Mouse (Mus musculus): ENCODE measurements around the gene Flrt1. TPM values are rescaled to one million over a fixed set of nuclear protein-coding genes. Genes with fewer than 3 reads are reported as not detected.

The Flrt1 gene
- total and polyA plus RNA-seq, 3 experiments, result not detected

DNA sequence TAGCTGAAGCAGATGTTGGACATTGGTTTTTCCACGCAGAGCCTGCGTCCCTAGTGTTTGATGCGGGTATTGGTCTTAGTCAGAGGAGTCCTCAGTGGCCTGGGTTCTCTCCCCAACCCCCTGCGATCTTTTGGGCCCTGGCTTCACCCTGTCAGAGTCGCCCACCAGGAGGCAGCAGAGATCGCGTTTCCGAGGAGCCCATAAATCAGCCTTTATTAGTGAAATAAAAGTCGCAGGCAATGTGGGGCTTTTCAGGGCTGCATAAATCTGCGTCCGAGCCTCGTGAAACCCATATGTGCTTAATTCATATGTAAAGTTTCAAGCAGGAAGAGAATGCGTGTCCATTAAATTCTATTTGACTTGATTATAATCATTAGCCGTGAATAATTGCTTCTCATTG lies 37.4 kb downstream of the Flrt1 start:
- in situ Hi-C loops (cut with MboI; ENCODE audit: low pct_ligation_motif_present, low pct_unique_long_range_greater_than_20kb, low sequenced_read_pairs) (loop anchor here (25.0 kb wide), 1 partner anchor 344 kb away; the partner anchor contains the start of gene 2700081O15Rik), dilution Hi-C loops (cut with MboI; ENCODE audit: extremely low pct_ligation_motif_present, extremely low pct_unique_long_range_greater_than_20kb, low sequenced_read_pairs) (no loop called here)

DNA sequence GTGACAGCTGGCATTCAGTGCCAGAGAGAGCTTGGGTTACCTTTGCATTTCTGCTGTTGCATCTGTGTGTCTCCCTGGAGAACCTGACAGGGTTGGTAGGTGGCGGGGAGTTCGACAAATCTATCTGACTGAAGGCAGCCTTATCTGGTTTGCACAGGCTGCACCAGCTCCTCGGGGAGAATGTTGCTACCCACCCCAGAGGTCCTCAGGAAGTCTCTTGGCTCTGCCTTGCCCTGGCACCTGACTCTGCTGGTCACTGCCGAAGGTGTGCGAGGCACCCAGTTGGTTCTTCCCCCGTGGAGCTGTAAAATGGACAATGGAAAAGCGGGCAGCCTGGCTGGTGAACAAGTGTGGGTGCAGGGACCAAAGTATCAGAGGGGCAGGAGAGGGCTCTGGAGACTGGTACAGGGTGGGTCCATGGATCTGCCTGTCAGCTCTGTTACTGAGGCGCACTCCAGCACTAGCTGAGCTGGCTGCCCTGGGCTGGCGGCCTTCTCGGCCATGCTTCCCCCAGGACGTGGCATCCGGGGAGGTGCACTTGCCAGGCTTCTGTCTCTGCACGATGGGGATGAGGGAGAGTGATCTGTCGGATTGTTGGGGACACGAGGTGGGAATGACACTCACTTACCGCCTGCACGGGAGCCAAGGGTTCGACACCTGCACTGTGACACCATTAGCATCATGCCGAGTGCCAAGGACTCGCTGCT lies 38.0 kb downstream of the Flrt1 start:
- no peak for DNase-seq (ENCODE audit: extremely low read depth)
- Histone ChIP-seq H3K4me2 (ENCODE audit: insufficient read depth, low read depth, poor library complexity, severe bottlenecking) (no peak overlapping the region), H3K27ac (ENCODE audit: insufficient read depth, low read depth) (no peak overlapping the region), H3K27me3 (replicated peaks) (peaks cover 61% of the 10 kb centered on the region), H3K9me3 (replicated peaks; ENCODE audit: low read length) (no peaks in the 10 kb centered on the region), H3K4me1 (ENCODE audit: control insufficient read depth in 1 of 2, insufficient read depth in 2 of 2) (peaks cover 12 to 14% of the 10 kb centered on the region in 2 experiments), H3K79me2 (replicated peaks; ENCODE audit: control insufficient read depth, extremely low read depth, insufficient read depth, poor library complexity, severe bottlenecking) (no peaks in the 10 kb centered on the region), H3K36me3 (replicated peaks in 1 of 2; ENCODE audit: control insufficient read depth in 1 of 2, insufficient read depth in 1 of 2, low read length in 1 of 2) (no peaks in the 10 kb centered on the region), H3K9ac (ENCODE audit: insufficient read depth, low read depth) (no peak overlapping the region), H3K4me3 (replicated peaks in 1 of 3; ENCODE audit: low read depth in 2 of 3, low read length in 2 of 3, poor library complexity in 1 of 3) (no peak overlapping the region)
- in situ Hi-C loops (cut with MboI; ENCODE audit: low pct_ligation_motif_present, low pct_unique_long_range_greater_than_20kb, low sequenced_read_pairs) (loop anchor here (25.0 kb wide), 1 partner anchor 345 kb away; the partner anchor contains the start of gene 2700081O15Rik), dilution Hi-C loops (cut with MboI; ENCODE audit: extremely low pct_ligation_motif_present, extremely low pct_unique_long_range_greater_than_20kb, low sequenced_read_pairs) (no loop called here)
- TF ChIP-seq MAX (IDR thresholded peaks at IDR 0.05; ENCODE audit: low read length) (no peak), SMC3 (IDR thresholded peaks at IDR 0.05; ENCODE audit: low read depth, low read length) (no peak), MXI1 (IDR thresholded peaks at IDR 0.05; ENCODE audit: low read depth, low read length) (no peak), ZKSCAN1 (IDR thresholded peaks at IDR 0.05; ENCODE audit: borderline replicate concordance, low read depth, low read length) (no peak), E2F4 (IDR thresholded peaks at IDR 0.05; ENCODE audit: insufficient replicate concordance, low read depth, low read length) (no peak), TCF12 (IDR thresholded peaks at IDR 0.05; ENCODE audit: low read depth, low read length) (no peak), POLR2AphosphoS2 (IDR thresholded peaks at IDR 0.05; ENCODE audit: low read depth, low read length) (no peak), NELFE (IDR thresholded peaks at IDR 0.05; ENCODE audit: low read depth, low read length) (no peak), MYC (IDR thresholded peaks at IDR 0.05; ENCODE audit: low read depth, low read length) (no peak), MAZ (IDR thresholded peaks at IDR 0.05; ENCODE audit: low read depth, low read length) (no peak), EP300 (IDR thresholded peaks at IDR 0.05; ENCODE audit: low read length) (no peak), RCOR1 (conservative IDR thresholded peaks at IDR 0.05; ENCODE audit: low read depth, low read length) (no peak), CTCF (conservative IDR thresholded peaks at IDR 0.05 in 1 of 2, IDR thresholded peaks at IDR 0.05 in 1 of 2; ENCODE audit: low read depth in 2 of 2, low read length in 2 of 2) (no peak)

More for the DNA sequence above, 37.4 kb downstream of the Flrt1 start:
- no peak for TF ChIP-seq ZNF384 (IDR thresholded peaks at IDR 0.05; ENCODE audit: low read depth, low read length)
- TF ChIP-seq CTCF (conservative IDR thresholded peaks at IDR 0.05 in 1 of 2, IDR thresholded peaks at IDR 0.05 in 1 of 2; ENCODE audit: low read depth in 2 of 2, low read length in 2 of 2), result peak; percentile 40 to 87; a peak in 3 of 4 replicates
- TF ChIP-seq MAX (IDR thresholded peaks at IDR 0.05; ENCODE audit: low read length), result no peak
- TF ChIP-seq NELFE (IDR thresholded peaks at IDR 0.05; ENCODE audit: low read depth, low read length), result no peak
- peak; percentile 9; the same call in 1 of the 2 replicates for TF ChIP-seq IRF4 (IDR thresholded peaks at IDR 0.05; ENCODE audit: low read depth, low read length)
- peak; percentile 82 for TF ChIP-seq SMC3 (IDR thresholded peaks at IDR 0.05; ENCODE audit: low read depth, low read length)
- no peak for TF ChIP-seq MEF2A (IDR thresholded peaks at IDR 0.05; ENCODE audit: borderline replicate concordance, low read depth, low read length)
- peak; percentile 79 for TF ChIP-seq RAD21 (IDR thresholded peaks at IDR 0.05; ENCODE audit: low read depth, low read length)
- no peak for TF ChIP-seq POLR2A (IDR thresholded peaks at IDR 0.05; ENCODE audit: low read depth, low read length)
- TF ChIP-seq BHLHE40 (IDR thresholded peaks at IDR 0.05; ENCODE audit: low read depth, low read length), result no peak
- no peak overlapping the region for H3K4me2 ChIP-seq (ENCODE audit: insufficient read depth, low read depth, poor library complexity, severe bottlenecking)
- H3K9me3 ChIP-seq (replicated peaks; ENCODE audit: low read length), result no peaks in the 10 kb centered on the region
- H3K4me3 ChIP-seq (replicated peaks in 1 of 3; ENCODE audit: low read depth in 2 of 3, low read length in 2 of 3, poor library complexity in 1 of 3), result no peak overlapping the region
- no peaks in the 10 kb centered on the region for H3K79me2 ChIP-seq (replicated peaks; ENCODE audit: control insufficient read depth, extremely low read depth, insufficient read depth, poor library complexity, severe bottlenecking)
- H3K9ac ChIP-seq (ENCODE audit: insufficient read depth, low read depth), result no peak overlapping the region
- peaks cover 12 to 14% of the 10 kb centered on the region in 2 experiments for H3K4me1 ChIP-seq (ENCODE audit: control insufficient read depth in 1 of 2, insufficient read depth in 2 of 2)
- no peak overlapping the region for H3K27ac ChIP-seq (ENCODE audit: insufficient read depth, low read depth)
- no peaks in the 10 kb centered on the region for H3K36me3 ChIP-seq (replicated peaks in 1 of 2; ENCODE audit: control insufficient read depth in 1 of 2, insufficient read depth in 1 of 2, low read length in 1 of 2)
- peaks cover 63% of the 10 kb centered on the region for H3K27me3 ChIP-seq (replicated peaks)
- DNase-seq (ENCODE audit: extremely low read depth), result peak; percentile 61

All from CH12.LX (cell line).